Mouse (Mus musculus) limb, embryonic 15.5 days (tissue): ENCODE results near the gene Tsku. TPM values are rescaled to one million over a fixed set of nuclear protein-coding genes. Genes with fewer than 3 reads are reported as not detected.
A peak's percentile ranks its signal among the peaks of the same experiment; 100 is the strongest.

Experiments
- ATAC-seq: fragments of 200-750 bp; cut with Nextera tagmentation; 2 replicates; pipeline ENCODE4 v1.8.0; 2017; ENCODE audit warnings: low read depth, moderate TSS enrichment; ENCODE audit not compliant: insufficient number of reproducible peaks, low FRiP score, low TSS enrichment
- H3K27ac ChIP-seq: fragments of 300-500 bp; sonication (generic); 2 replicates; pipeline ENCODE4 v1.5.1; 2015; ENCODE audit warnings: moderate library complexity, mild to moderate bottlenecking, inconsistent platforms
- H3K27me3 ChIP-seq: fragments of 300-500 bp; sonication (generic); 2 replicates; pipeline ENCODE4 v1.6.1; 2015; ENCODE audit warnings: inconsistent platforms
- H3K36me3 ChIP-seq: fragments of 300-500 bp; sonication (generic); 2 replicates; pipeline ENCODE4 v1.6.1; 2015; ENCODE audit warnings: inconsistent platforms
- H3K4me1 ChIP-seq: fragments of 300-500 bp; sonication (generic); 2 replicates; pipeline ENCODE4 v1.6.1; 2015; ENCODE audit warnings: inconsistent platforms
- H3K4me2 ChIP-seq: fragments of 300-500 bp; sonication (generic); 2 replicates; pipeline ENCODE4 v1.6.1; 2015; ENCODE audit warnings: mild to moderate bottlenecking, inconsistent platforms
- H3K4me3 ChIP-seq: fragments of 300-500 bp; sonication (generic); 2 replicates; pipeline ENCODE4 v1.5.1; 2015; ENCODE audit warnings: mild to moderate bottlenecking, inconsistent platforms
- H3K9ac ChIP-seq: fragments of 300-500 bp; sonication (generic); 2 replicates; pipeline ENCODE4 v1.6.1; 2015; ENCODE audit warnings: inconsistent platforms
- H3K9me3 ChIP-seq: fragments of 300-500 bp; sonication (generic); 2 replicates; pipeline ENCODE4 v1.6.1; 2016; ENCODE audit warnings: inconsistent platforms
- WGBS: fragments of 180-500 bp; shearing (Covaris S2); methylation state at CpG from one replicate; pipeline ENCODE4 v1.1.7; 2015; 5-methylcytosine and 5-hydroxymethylcytosine counted together
- polyA plus RNA-seq: library from polyadenylated mRNA; unstranded; fragments of >200 nt; fragmentation: Nextera tagmentation; extraction: Ambion mirVana; gene quantifications from 2 replicates; pipeline ENCODE4 v1.2.1, GENCODE M21; 2015

The Tsku gene
- polyA plus RNA-seq, result 20.7 and 21.6 TPM in 2 replicates

DNA sequence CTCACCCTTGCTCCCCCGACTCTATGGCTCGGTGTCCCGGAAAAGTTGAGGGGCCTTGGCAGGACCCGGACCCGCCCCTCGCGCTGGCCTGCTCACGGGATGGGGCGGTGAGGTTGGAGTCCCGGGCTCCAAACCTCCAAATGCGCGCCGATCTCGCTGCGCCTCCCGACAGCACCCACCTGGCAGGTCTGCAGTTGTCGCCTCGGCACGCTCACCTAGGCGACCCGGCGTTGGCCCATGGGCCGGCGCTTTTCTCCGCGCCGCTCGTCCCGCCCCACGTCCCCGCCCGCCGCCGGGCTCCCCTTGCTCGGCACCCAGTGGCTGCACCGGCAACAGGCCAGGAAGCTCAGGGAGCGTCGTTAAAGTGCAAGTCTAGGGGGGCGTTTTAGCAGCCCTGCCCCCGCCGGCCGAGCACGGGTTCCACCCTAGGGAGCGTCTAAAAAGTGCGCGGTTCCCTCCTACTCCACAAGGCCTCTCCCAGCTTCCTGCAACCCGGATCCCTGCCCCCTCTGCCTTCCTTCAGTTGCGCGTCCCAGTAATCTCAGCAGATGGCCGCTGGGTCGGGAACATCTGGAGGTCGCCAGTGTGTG is at the start of gene Tsku:
Tsku (minus strand) TSS at position 266 of the 590 bp plus-strand sequence.
- Histone ChIP-seq H3K27ac (peak within 1 kb of the TSS; percentile 96), H3K9me3 (no peaks in the 10 kb centered on the region), H3K4me3 (peak within 1 kb of the TSS; percentile 79), H3K4me1 (peaks cover 45% of the 10 kb centered on the region), H3K9ac (peak within 1 kb of the TSS; percentile 76), H3K4me2 (peak within 1 kb of the TSS; percentile 79), H3K36me3 (no peaks in the 10 kb centered on the region; the same call in 1 of the 2 replicates), H3K27me3 (no peaks in the 10 kb centered on the region)
- under 1% methylated on average over 52 of the region's 52 CpGs for WGBS
- peak; percentile 94 for ATAC-seq

DNA sequence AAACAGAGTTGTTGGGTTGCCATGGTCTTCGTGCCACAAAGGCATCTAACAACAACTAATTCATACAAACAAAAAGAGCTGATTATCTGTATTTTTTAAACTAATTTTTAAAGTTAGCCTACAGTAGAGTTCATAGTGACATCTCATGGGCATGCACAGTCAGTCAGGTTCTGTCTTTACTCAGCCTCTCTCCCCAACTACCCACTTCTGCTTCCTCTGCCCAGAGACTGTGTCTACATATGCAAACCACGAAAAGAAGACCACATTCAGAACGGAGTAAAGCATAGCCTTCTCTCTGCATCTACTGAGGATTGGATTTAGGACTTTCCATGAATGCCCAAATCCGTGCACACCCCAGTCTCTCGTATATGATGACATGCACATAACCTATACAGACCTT is 46.5 kb upstream of the Tsku start:
- Histone ChIP-seq H3K4me1 (0 out of 2 replicates have a peak, but pooled peaks cover 10% of the 10 kb centered on the region), H3K9me3 (no peaks in the 10 kb centered on the region)

DNA sequence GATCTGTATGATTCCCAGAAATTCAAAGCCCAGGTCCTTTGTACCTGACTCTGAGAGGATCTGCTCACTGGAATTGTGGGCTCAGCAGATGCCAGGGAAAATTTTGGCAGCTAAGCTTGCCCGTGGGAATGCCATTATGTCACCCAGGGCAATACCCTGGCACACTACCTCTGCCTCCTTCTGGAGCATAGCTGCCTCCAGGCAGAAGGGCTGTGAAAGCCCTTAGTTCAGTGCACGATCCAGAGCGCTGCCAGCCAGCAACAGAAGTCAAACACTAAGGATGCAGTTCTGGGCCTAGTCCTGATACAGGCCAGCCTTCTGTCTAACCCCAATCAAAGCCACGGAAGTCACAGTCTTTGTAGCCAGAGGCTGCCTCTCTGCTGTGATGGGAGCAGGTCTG is 42.9 kb upstream of the Tsku start:
- no peak for ATAC-seq
- WGBS, result 74% methylated on average over 4 of the region's 4 CpGs
- H3K9ac ChIP-seq, result no peak overlapping the region

More for the DNA sequence above, 46.5 kb upstream of the Tsku start:
- no peaks in the 10 kb centered on the region for H3K36me3 ChIP-seq
- no peak overlapping the region for H3K4me2 ChIP-seq
- no peak overlapping the region for H3K4me3 ChIP-seq
- WGBS, result 84% methylated on average over 5 of the region's 5 CpGs
- H3K9ac ChIP-seq, result no peak overlapping the region
- H3K27me3 ChIP-seq, result no peaks in the 10 kb centered on the region
- H3K27ac ChIP-seq, result no peak overlapping the region
- no peak for ATAC-seq

DNA sequence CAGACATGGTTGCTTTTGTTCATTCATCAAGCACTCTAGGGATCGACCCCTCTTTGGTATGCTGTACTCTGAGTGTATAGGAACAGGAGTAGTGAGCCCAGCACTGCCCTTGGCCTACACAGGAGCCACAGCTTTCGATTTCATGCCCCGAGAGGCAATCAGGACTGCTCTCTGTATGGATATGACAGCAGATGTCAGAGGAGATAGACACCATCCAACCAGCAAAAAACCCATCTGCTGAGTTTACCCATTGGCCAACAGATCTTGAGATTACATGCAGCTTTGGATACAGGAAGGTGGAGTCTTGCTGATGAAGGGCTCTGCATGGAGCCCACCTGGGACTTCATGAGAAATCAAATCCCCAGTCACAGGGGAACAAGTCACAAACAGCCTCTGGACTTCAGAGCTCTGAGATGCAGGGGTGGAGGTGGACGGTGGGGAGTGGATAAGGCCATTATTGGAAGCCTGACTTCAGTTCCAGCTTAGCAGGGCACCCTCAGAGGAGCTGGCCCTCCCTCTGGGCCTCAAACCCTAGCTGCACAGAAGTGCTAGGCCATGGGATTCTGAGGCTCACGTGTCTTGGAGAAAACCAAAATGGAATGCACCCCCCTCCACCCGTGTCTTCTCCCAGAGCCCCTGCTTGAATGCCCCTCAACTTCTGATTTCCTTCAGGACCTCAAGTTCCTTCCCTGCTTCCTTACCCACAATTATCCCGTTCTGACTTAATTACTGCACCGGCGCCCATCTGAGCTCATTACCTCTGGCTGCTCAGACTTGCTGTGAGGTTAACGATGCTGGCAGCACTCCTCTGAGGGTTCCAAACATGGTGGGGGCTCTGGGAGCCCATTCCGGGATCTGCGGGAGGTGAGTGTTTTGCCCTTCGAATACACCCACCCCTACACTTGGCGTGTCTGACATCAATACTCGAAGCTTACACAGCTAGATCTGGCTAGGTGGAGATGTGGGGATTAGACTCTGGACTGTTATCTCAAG is 41.8 kb upstream of the Tsku start:
- no peak for ATAC-seq
- H3K4me3 ChIP-seq, result no peak overlapping the region
- WGBS, result 46% methylated on average over 15 of the region's 15 CpGs
- no peak overlapping the region for H3K4me2 ChIP-seq
- H3K4me1 ChIP-seq, result 0 out of 2 replicates have a peak, but pooled peaks cover 11% of the 10 kb centered on the region
- no peak overlapping the region for H3K27ac ChIP-seq
- no peaks in the 10 kb centered on the region for H3K27me3 ChIP-seq
- H3K9me3 ChIP-seq, result no peaks in the 10 kb centered on the region
- H3K36me3 ChIP-seq, result no peaks in the 10 kb centered on the region
- H3K9ac ChIP-seq, result no peak overlapping the region

More for the DNA sequence above, 42.9 kb upstream of the Tsku start:
- no peak overlapping the region for H3K4me3 ChIP-seq
- H3K4me2 ChIP-seq, result no peak overlapping the region
- H3K9me3 ChIP-seq, result no peaks in the 10 kb centered on the region
- no peaks in the 10 kb centered on the region for H3K27me3 ChIP-seq
- H3K27ac ChIP-seq, result peak overlapping the region; percentile 11; the same call in 1 of the 2 replicates
- 0 out of 2 replicates have a peak, but pooled peaks cover 11% of the 10 kb centered on the region for H3K4me1 ChIP-seq
- H3K36me3 ChIP-seq, result no peaks in the 10 kb centered on the region

DNA sequence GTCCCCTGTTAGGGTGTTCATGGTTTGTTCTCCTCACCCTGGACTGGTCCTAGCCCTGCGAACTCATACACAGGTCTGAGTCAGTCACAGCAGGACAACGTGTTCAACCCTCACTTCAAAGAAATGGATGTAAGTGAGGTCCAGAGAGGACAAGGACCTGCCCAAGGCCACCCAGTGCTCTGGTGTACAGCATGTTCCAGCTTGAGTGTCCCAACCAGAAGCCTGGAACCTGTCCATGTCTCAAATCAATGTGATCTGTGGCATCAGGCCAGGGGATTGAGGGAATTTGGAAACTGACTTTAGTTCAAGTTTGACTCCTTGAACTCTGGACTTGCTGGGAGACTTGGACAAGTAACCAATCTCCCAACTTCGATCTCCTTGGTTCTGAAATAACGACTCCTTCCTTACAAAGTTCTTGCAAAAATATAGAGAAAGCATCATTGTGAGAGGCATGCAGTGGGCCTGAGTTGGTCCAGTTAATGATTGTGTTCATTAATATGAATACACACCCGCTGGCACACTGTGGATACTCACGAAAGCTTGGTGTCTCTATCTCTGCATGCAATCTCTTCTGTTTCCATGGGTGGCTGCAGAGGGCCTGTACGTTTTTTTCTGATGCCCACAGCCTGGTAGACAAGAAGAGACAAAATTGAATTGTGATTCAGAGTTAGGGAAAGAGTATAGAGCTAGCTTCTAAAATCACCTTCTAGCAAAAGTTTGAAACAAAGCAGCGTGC is 31.5 kb upstream of the Tsku start:
- H3K27me3 ChIP-seq, result no peaks in the 10 kb centered on the region
- peak overlapping the region; percentile 79 for H3K27ac ChIP-seq
- WGBS, result 89% methylated on average over 8 of the region's 8 CpGs
- H3K9ac ChIP-seq, result no peak overlapping the region
- H3K36me3 ChIP-seq, result no peaks in the 10 kb centered on the region
- ATAC-seq, result no peak
- no peak overlapping the region for H3K4me2 ChIP-seq
- H3K9me3 ChIP-seq, result no peaks in the 10 kb centered on the region
- peaks cover 36% of the 10 kb centered on the region for H3K4me1 ChIP-seq
- no peak overlapping the region for H3K4me3 ChIP-seq

DNA sequence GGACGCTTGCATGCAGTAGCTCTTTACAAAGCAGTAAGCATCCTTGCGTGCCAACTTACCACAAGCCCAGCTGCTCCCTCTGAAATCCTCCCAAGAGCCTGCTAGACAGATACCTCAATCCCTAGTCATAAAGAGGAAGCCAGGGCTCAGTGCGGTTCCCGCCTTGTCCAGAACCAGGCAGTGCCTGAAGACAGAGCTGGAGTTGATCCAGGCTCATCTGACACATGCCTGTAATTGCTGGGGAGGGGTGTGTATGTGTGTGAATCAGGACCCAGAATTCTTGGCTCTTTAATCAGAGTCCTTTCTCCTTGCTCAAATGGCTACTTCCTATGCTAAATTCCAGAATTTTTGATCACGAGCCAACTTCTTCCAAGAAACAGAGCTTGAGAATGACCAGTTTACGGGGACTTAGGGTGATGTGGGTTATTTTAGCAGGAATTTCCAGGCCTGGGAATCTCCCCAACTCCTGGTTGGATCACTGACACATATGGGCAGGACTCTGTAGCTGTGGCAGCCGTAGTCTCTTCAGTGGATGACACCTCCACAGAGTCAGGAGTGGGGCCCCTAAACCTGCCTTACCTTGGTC is 30.3 kb upstream of the Tsku start:
- peak overlapping the region; percentile 79 for H3K27ac ChIP-seq
- H3K9ac ChIP-seq, result no peak overlapping the region
- WGBS, result 47% methylated on average over 7 of the region's 7 CpGs
- H3K4me3 ChIP-seq, result no peak overlapping the region
- peak; percentile 46; the same call in 1 of the 2 replicates for ATAC-seq
- H3K27me3 ChIP-seq, result no peaks in the 10 kb centered on the region
- 0 out of 2 replicates have a peak overlapping the region, but pooled peaks have one; percentile 7 for H3K4me2 ChIP-seq
- no peaks in the 10 kb centered on the region for H3K9me3 ChIP-seq
- H3K4me1 ChIP-seq, result peaks cover 36% of the 10 kb centered on the region
- no peaks in the 10 kb centered on the region for H3K36me3 ChIP-seq

DNA sequence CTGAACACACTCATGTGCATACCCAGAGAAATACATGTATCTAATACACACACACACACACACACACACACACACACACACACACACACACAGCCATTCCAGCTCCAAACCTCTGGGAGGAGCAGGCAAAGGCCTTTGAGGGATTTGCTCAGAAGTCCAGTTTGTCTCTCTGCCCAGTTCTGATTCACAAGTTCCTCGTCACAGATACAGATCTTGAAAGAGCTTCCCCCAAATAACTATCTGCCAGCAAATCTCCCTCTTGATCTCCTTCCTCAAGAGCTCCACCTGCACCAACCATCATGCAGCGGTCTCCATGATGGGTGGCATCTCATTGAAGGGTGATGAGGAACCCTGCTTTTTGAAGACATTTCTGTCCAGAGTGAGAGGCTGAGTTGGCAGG is 29.4 kb upstream of the Tsku start:
- 73% methylated on average over 2 of the region's 2 CpGs for WGBS
- Histone ChIP-seq H3K4me2 (no peak overlapping the region), H3K27ac (no peak overlapping the region), H3K36me3 (no peaks in the 10 kb centered on the region), H3K27me3 (no peaks in the 10 kb centered on the region), H3K4me3 (no peak overlapping the region), H3K4me1 (peaks cover 36% of the 10 kb centered on the region), H3K9me3 (no peaks in the 10 kb centered on the region), H3K9ac (no peak overlapping the region)
- no peak for ATAC-seq

DNA sequence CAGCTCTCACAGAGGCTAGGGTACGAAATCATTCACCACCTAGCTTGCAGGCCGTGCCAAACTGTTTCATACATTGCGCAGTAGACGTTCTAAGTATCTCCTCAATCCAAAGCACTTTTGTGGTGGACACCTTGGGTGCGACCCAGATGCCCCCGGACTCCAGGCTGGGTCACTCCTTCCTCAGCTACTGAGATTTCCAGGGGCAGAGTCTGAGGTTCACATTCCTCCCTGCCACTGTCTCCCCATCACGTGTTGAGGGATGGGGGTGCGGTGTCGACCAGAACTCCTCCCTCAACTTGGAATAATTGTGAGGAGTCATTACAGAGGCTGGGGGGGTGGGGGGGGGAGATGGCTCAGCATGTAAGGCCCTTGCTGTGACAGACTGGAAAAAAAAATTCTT is 28.5 kb upstream of the Tsku start:
- Histone ChIP-seq H3K4me2 (no peak overlapping the region), H3K27ac (no peak overlapping the region), H3K4me3 (no peak overlapping the region), H3K4me1 (peaks cover 36% of the 10 kb centered on the region), H3K9me3 (no peaks in the 10 kb centered on the region), H3K9ac (no peak overlapping the region), H3K27me3 (no peaks in the 10 kb centered on the region), H3K36me3 (no peaks in the 10 kb centered on the region)
- ATAC-seq, result no peak
- WGBS, result 83% methylated on average over 9 of the region's 9 CpGs

DNA sequence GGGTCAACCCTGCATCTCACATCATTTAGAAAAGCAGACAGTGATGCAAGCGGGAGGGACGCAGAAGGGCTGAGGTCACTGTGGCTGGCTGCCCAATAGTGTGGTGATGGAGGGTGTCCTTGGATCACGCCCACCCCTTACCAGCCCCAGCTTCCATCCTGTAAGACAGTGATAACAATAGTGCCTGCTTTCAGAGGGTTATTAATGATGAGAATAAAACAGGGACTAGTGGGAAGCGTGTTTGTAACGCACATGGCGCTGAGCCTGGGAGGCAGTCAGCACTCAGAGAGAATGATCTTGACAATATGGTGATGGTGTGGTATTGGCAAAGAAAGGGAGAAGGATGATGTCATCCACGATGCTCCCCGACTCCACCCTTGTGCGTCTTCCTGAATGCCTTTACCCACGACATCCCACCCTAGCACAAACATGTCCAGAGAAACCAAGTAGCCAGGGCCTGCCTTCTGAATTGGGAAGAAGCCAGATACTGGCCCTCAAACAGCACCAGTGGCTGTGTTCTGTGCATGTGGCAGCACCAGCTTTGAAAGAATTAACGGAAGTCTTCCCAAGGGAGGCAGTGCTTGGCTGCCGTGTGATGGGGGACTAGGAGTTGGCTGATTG is 27.9 kb upstream of the Tsku start:
- Histone ChIP-seq H3K4me1 (peaks cover 36% of the 10 kb centered on the region), H3K9me3 (no peaks in the 10 kb centered on the region), H3K36me3 (no peaks in the 10 kb centered on the region), H3K9ac (no peak overlapping the region), H3K4me3 (no peak overlapping the region), H3K27ac (no peak overlapping the region), H3K4me2 (no peak overlapping the region), H3K27me3 (no peaks in the 10 kb centered on the region)
- WGBS, result 69% methylated on average over 12 of the region's 12 CpGs
- no peak for ATAC-seq

DNA sequence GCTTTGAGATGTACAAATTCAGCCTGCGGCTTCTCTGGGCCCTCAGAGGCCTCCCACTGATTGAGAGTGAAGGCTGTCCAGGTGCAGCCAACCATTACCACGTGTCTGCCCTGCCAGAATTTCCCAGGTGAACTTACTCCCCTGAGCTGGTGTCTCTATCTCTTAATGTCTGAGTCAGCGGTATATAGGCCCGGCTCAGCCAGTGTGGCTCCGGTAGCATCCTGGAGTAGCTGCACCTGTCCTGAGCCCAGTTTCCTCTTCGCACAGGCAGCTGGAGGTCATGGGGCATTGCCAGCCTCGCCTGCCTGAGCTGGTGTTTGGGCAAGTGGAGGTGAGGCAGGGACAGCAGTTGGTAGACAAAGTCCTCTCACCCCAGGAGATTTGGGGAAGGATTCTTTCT is 26.1 kb upstream of the Tsku start:
- no peaks in the 10 kb centered on the region for H3K9me3 ChIP-seq
- ATAC-seq, result no peak
- no peak overlapping the region for H3K4me2 ChIP-seq
- no peak overlapping the region for H3K4me3 ChIP-seq
- H3K36me3 ChIP-seq, result no peaks in the 10 kb centered on the region
- no peak overlapping the region for H3K9ac ChIP-seq
- WGBS, result 71% methylated on average over 7 of the region's 7 CpGs
- peaks cover 30% of the 10 kb centered on the region for H3K4me1 ChIP-seq
- no peak overlapping the region for H3K27ac ChIP-seq
- H3K27me3 ChIP-seq, result no peaks in the 10 kb centered on the region

DNA sequence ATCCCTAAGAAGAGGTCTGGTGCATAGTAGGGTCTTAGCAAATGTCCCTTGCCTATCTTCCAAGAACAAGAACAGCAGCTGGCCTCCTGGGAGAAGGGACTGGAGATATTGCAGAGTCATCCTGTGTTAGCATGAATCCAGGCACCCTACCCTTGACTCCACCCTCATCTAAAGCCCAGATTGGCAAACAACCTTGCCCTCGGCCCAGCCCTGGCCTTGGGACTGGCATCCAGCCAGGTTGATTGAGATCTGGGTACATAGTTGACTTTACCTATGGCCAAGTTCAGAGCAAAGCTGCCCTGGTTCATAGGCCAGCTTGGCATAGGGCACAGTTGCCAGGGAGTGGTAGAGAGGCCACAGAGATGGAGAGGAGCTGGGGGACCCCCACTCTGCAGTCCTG is 24.0 kb upstream of the Tsku start:
- Histone ChIP-seq H3K4me2 (no peak overlapping the region), H3K27ac (no peak overlapping the region), H3K9ac (no peak overlapping the region), H3K4me1 (peaks cover 11% of the 10 kb centered on the region; the same call in 1 of the 2 replicates), H3K36me3 (no peaks in the 10 kb centered on the region), H3K9me3 (no peaks in the 10 kb centered on the region), H3K27me3 (no peaks in the 10 kb centered on the region), H3K4me3 (no peak overlapping the region)
- no peak for ATAC-seq
- 79% methylated on average over 1 of the region's 1 CpGs for WGBS
